In the genomic region with DNA sequence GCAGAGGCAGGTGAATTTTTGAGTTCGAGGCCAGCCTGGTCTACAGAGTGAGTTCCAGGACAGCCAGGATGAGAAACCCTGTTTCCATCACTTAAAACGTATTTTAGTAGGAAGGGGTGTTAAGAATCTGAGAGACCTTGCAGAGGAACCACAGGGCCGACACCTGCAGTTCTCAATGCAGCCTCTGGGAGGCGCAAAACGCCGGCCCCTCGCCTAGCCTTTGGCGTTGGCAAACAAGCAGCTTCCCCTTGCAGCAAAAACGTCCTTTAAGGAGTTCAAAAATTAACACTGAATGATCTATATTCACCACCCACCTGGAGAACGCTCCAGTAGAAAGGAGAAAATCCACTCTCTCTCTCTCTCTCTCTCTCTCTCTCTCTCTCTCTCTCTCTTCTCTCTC, we compare ENCODE assay signal across 8 mouse cellular contexts. TPM values are rescaled to one million over a fixed set of nuclear protein-coding genes. Genes with fewer than 3 reads are reported as not detected.
DNase-seq lines count a peak whose midpoint lies in the region; ATAC-seq lines count a peak whose summit lies in the region.

No protein-coding gene starts in this region.

- no peak for ATAC-seq in megakaryocyte progenitor cell, adult 5-6 weeks (replicated peaks; ENCODE audit: poor library complexity)

- DNase-seq in A20 (ENCODE audit: low read depth, low spot score) (peak; percentile 79), MEL-GATA-1-ER (ENCODE audit: extremely low read depth, low read depth) (peak; percentile 78)
- peak; percentile 87 to 92 for DNase-seq in cerebellum, postnatal 10 days
- peak; percentile 47 to 72 for DNase-seq in heart, adult 9 months (ENCODE audit: low spot score in 2 of 2)
- DNase-seq in layer of hippocampus, postnatal 10 days (ENCODE audit: low spot score in 2 of 2), result peak; percentile 83 to 84
- DNase-seq in lung, postnatal 36 days, result peak; percentile 81
- peak; percentile 59 for DNase-seq in spleen, adult 12 weeks (ENCODE audit: low spot score)

RNA-seq across cellular contexts. Expression of gene Gadd45g, which starts 1.8 kb away (rescaled TPM):
- total RNA-seq in layer of hippocampus, postnatal 10 days (2021), result 10 to 100 TPM; 22.0 to 23.1 TPM
- total RNA-seq in megakaryocyte progenitor cell, adult 5-6 weeks (2015), result 1.8 and 2.6 TPM in 2 replicates
- 2.5 and 2.6 TPM in 2 replicates for total RNA-seq in megakaryocyte progenitor cell, adult 5-6 weeks (2017)

RNA-seq across cellular contexts. Expression of gene Sema4d, which starts 51.1 kb away (rescaled TPM):
- 10 to 100 TPM; 85.2 to 96.2 TPM for total RNA-seq in layer of hippocampus, postnatal 10 days (2021)
- total RNA-seq in megakaryocyte progenitor cell, adult 5-6 weeks (2015), result 25.4 and 27.1 TPM in 2 replicates
- 8.6 and 10.7 TPM in 2 replicates for total RNA-seq in megakaryocyte progenitor cell, adult 5-6 weeks (2017)

Comparison
In these comparisons a context has a peak if more than half of its experiments do, and no peak if none do; other contexts are left out.
1. RNA of gene Gadd45g, which starts 1.8 kb away (total RNA-seq): 22.0 to 23.1 TPM in layer of hippocampus, postnatal 10 days; 1.8 to 2.6 TPM in megakaryocyte progenitor cell, adult 5-6 weeks; every median in the first group is over 4 times any median in the second.
2. Peak in every context shown above with its lines, with median percentiles within 50 percentile points of each other: DNase-seq.